Comparison of ENCODE assay signal across 14 mouse cellular contexts in the genomic region with DNA sequence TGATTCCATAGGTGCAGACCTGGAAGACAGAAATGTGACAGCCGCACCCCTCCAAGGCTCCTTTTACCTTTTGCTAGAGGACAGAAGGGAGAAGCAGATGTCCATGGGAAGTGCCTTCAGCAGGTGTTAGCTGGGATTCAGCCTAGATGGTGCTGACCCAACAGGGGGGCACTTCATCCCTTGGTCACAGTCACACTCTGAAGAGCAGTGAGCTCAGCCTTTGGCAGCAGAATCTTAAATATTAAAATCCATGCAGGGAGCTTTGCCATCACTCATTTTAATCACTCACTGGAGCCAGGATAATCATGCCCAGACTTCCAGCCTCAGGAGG.
A peak's percentile ranks its signal among the peaks of the same experiment; 100 is the strongest.
DNase-seq lines count a peak whose midpoint lies in the region; ATAC-seq and TF ChIP-seq lines count a peak whose summit lies in the region.
"Had no signal": no experiment of that assay in that cellular context is flagged by ENCODE, and none has a peak within 500 bp of the region (broad histone marks: within the 10 kb centered on the region; RNA-seq: fewer than 3 reads in every experiment).

No protein-coding gene starts in this region.

- H3K4me3 ChIP-seq in forebrain, postnatal 0 days (ENCODE audit: low read depth, low read length) = no peak overlapping the region
- no peak overlapping the region for H3K4me3 ChIP-seq in forebrain, embryonic 15.5 days
- H3K4me3 ChIP-seq in limb, embryonic 15.5 days = no peak overlapping the region
- H3K4me3 ChIP-seq: left cerebral cortex, adult 2 months had no signal

- DNase-seq in forebrain, postnatal 0 days = no peak
- DNase-seq in cerebellum, postnatal 25 days = peak; percentile 76 to 80
- DNase-seq in layer of hippocampus, adult 8-10 months (ENCODE audit: low spot score in 2 of 2) = no peak
- no peak for DNase-seq in left cerebral cortex, postnatal 25 days (ENCODE audit: low spot score in 2 of 2)
- no peak for DNase-seq in adrenal gland, adult (ENCODE audit: inconsistent age in 2 of 2, low spot score in 1 of 2)
- DNase-seq: adrenal gland, postnatal 25 days; kidney, postnatal 25 days; lung, postnatal 10 days; thymus, adult 18-20 months had no signal

- no peak for TF ChIP-seq CTCF in forebrain, postnatal 0 days (IDR thresholded peaks at IDR 0.05; ENCODE audit: low read depth)

- no peak overlapping the region for H3K4me2 ChIP-seq in forebrain, postnatal 0 days (ENCODE audit: low read depth)
- no peak overlapping the region for H3K4me2 ChIP-seq in forebrain, embryonic 15.5 days (replicated peaks)
- no peak overlapping the region for H3K4me2 ChIP-seq in limb, embryonic 15.5 days

- ATAC-seq in forebrain, postnatal 0 days = peak; percentile 20; the same call in 1 of the 2 replicates
- ATAC-seq in forebrain, embryonic 15.5 days (replicated peaks) = no peak; the same call in 1 of the 2 replicates
- ATAC-seq in cerebellum, adult (ENCODE audit: insufficient number of reproducible peaks, low FRiP score, low TSS enrichment) = peak; percentile 93
- ATAC-seq in limb, embryonic 15.5 days (ENCODE audit: insufficient number of reproducible peaks, low FRiP score, low TSS enrichment, low read depth) = no peak
- ATAC-seq: intestine, embryonic 16.5 days had no signal

- H3K27ac ChIP-seq in forebrain, postnatal 0 days (ENCODE audit: low read depth, low read length) = no peak overlapping the region
- no peak overlapping the region for H3K27ac ChIP-seq in forebrain, embryonic 15.5 days (replicated peaks)
- peak overlapping the region; percentile 39; the same call in 1 of the 2 replicates for H3K27ac ChIP-seq in limb, embryonic 15.5 days
- H3K27ac ChIP-seq: left cerebral cortex, adult 2 months had no signal

- H3K4me1 ChIP-seq in forebrain, postnatal 0 days (ENCODE audit: insufficient read depth) = 0 out of 2 replicates have a peak, but pooled peaks cover 3% of the 10 kb centered on the region
- H3K4me1 ChIP-seq in forebrain, embryonic 15.5 days = peaks cover 3% of the 10 kb centered on the region; the same call in 1 of the 2 replicates
- H3K4me1 ChIP-seq in limb, embryonic 15.5 days = peaks cover 7% of the 10 kb centered on the region; the same call in 1 of the 2 replicates

- H3K27me3 ChIP-seq in forebrain, postnatal 0 days (ENCODE audit: insufficient read depth, low read length) = no peaks in the 10 kb centered on the region
- no peaks in the 10 kb centered on the region for H3K27me3 ChIP-seq in forebrain, embryonic 15.5 days
- no peaks in the 10 kb centered on the region for H3K27me3 ChIP-seq in limb, embryonic 15.5 days

- H3K36me3 ChIP-seq in forebrain, postnatal 0 days (ENCODE audit: insufficient read depth) = no peaks in the 10 kb centered on the region
- no peaks in the 10 kb centered on the region for H3K36me3 ChIP-seq in forebrain, embryonic 15.5 days
- H3K36me3 ChIP-seq in limb, embryonic 15.5 days = no peaks in the 10 kb centered on the region

- H3K9me3 ChIP-seq in forebrain, postnatal 0 days (ENCODE audit: low read length) = no peaks in the 10 kb centered on the region
- no peaks in the 10 kb centered on the region for H3K9me3 ChIP-seq in forebrain, embryonic 15.5 days
- no peaks in the 10 kb centered on the region for H3K9me3 ChIP-seq in limb, embryonic 15.5 days

- WGBS in forebrain, postnatal 0 days = 38% methylated on average over 1 of the region's 1 CpGs
- WGBS in forebrain, embryonic 15.5 days = 71% methylated on average over 1 of the region's 1 CpGs
- 64% methylated on average over 1 of the region's 1 CpGs for WGBS in limb, embryonic 15.5 days

- no peak overlapping the region for H3K9ac ChIP-seq in forebrain, postnatal 0 days
- no peak overlapping the region for H3K9ac ChIP-seq in forebrain, embryonic 15.5 days (replicated peaks)
- H3K9ac ChIP-seq in limb, embryonic 15.5 days = no peak overlapping the region

- intact Hi-C loops in left cerebral cortex, postnatal 25 days (cut with DNase I) = no loop called here

Comparison
In these comparisons a context has a peak if more than half of its experiments do, and no peak if none do; other contexts are left out.
1. ATAC-seq: peak in forebrain, postnatal 0 days (single experiment) and cerebellum, adult (single experiment); none in forebrain, embryonic 15.5 days (single experiment) and limb, embryonic 15.5 days (single experiment).
2. DNase-seq: peak in cerebellum, postnatal 25 days (2 of 2); none in forebrain, postnatal 0 days (single experiment), layer of hippocampus, adult 8-10 months (0 of 2), left cerebral cortex, postnatal 25 days (0 of 2) and adrenal gland, adult (0 of 2).